Mouse (Mus musculus) myocyte (in vitro differentiated cells): ENCODE data around the gene Mrpl16. TPM values are rescaled to one million over a fixed set of nuclear protein-coding genes. Genes with fewer than 3 reads are reported as not detected.

ENCODE experiments used
- H3K27me3 ChIP-seq: one replicate; pipeline ENCODE4 v1.6.1; 2011; ENCODE audit not compliant: control insufficient read depth, insufficient read depth, insufficient read length
- H3K36me3 ChIP-seq: one replicate; pipeline ENCODE4 v1.6.1; 2011; ENCODE audit not compliant: control insufficient read depth, insufficient read depth
- H3K4me2 ChIP-seq: one replicate; pipeline ENCODE4 v1.6.1; 2011; ENCODE audit warnings: low read depth, control low read depth
- H3K4me3 ChIP-seq: one replicate; pipeline ENCODE4 v1.5.1; 2011; ENCODE audit warnings: mild to moderate bottlenecking, control low read depth, moderate library complexity
- H3K79me2 ChIP-seq: one replicate; pipeline ENCODE4 v1.6.1; 2011; ENCODE audit not compliant: control insufficient read depth, insufficient read depth
- H3ac ChIP-seq: one replicate; pipeline ENCODE4 v1.6.1; 2011; ENCODE audit not compliant: control insufficient read depth, insufficient read length
- CEBPB ChIP-seq: IDR thresholded peaks from 2 replicates; pipeline ENCODE4 v1.6.1; 2011; ENCODE audit warnings: mild to moderate bottlenecking, moderate library complexity; ENCODE audit not compliant: poor library complexity, insufficient read depth, severe bottlenecking
- E2F4 ChIP-seq: IDR thresholded peaks from one replicate; pipeline ENCODE4 v1.6.1; 2011; ENCODE audit warnings: mild to moderate bottlenecking, control low read depth, moderate library complexity; ENCODE audit not compliant: insufficient read depth
- MAX ChIP-seq: IDR thresholded peaks from one replicate; pipeline ENCODE4 v1.6.1; 2011; ENCODE audit warnings: low read depth, mild to moderate bottlenecking, control low read depth
- MYOD1 ChIP-seq, 3 experiments: IDR thresholded peaks; one replicate each; pipeline ENCODE4 v1.6.1; 2011; ENCODE audit warnings: control low read depth in 2 of 3, low read depth in 2 of 3, mild to moderate bottlenecking in 2 of 3, moderate library complexity in 1 of 3; ENCODE audit not compliant: insufficient read length in 2 of 3, control insufficient read depth in 1 of 3
- MYOG ChIP-seq, 3 experiments: IDR thresholded peaks; one replicate each; pipeline ENCODE4 v1.6.1; 2011; ENCODE audit warnings: control low read depth in 2 of 3, low read depth in 2 of 3, mild to moderate bottlenecking in 2 of 3; ENCODE audit not compliant: insufficient read length in 2 of 3, control insufficient read depth in 1 of 3, insufficient read depth in 1 of 3
- POLR2A ChIP-seq: IDR thresholded peaks from one replicate; pipeline ENCODE4 v1.6.1; 2011; ENCODE audit warnings: low read depth, mild to moderate bottlenecking, control low read depth, moderate library complexity; ENCODE audit not compliant: insufficient read length
- POLR2AphosphoS2 ChIP-seq: IDR thresholded peaks from one replicate; pipeline ENCODE4 v1.6.1; 2011; ENCODE audit warnings: low read depth, control low read depth; ENCODE audit not compliant: insufficient read length
- REST ChIP-seq: IDR thresholded peaks from one replicate; pipeline ENCODE4 v1.6.1; 2011; ENCODE audit warnings: mild to moderate bottlenecking, control low read depth, moderate library complexity; ENCODE audit not compliant: insufficient read depth, insufficient read length
- SRF ChIP-seq: IDR thresholded peaks from one replicate; pipeline ENCODE4 v1.6.1; 2011; ENCODE audit warnings: low read depth; ENCODE audit not compliant: control insufficient read depth, insufficient read length
- TCF12 ChIP-seq: IDR thresholded peaks from one replicate; pipeline ENCODE4 v1.6.1; 2011; ENCODE audit warnings: mild to moderate bottlenecking, control low read depth; ENCODE audit not compliant: poor library complexity, insufficient read depth, severe bottlenecking
- TCF3 ChIP-seq: IDR thresholded peaks from one replicate; pipeline ENCODE4 v1.6.1; 2011; ENCODE audit warnings: low read depth, control low read depth; ENCODE audit not compliant: insufficient read length
- USF1 ChIP-seq: IDR thresholded peaks from one replicate; pipeline ENCODE4 v1.6.1; 2011; ENCODE audit warnings: low read depth, mild to moderate bottlenecking, control low read depth, moderate library complexity
- polyA plus RNA-seq: library from polyadenylated mRNA; unstranded; fragments of >200 nt; fragmentation: generic; extraction: Trizol; gene quantifications from one replicate; pipeline ENCODE4 v1.2.1, GENCODE M21; 2012; ENCODE audit warnings: missing spikeins

Mrpl16 gene
- polyA plus RNA-seq, 1 experiment = 47.9 TPM

DNA sequence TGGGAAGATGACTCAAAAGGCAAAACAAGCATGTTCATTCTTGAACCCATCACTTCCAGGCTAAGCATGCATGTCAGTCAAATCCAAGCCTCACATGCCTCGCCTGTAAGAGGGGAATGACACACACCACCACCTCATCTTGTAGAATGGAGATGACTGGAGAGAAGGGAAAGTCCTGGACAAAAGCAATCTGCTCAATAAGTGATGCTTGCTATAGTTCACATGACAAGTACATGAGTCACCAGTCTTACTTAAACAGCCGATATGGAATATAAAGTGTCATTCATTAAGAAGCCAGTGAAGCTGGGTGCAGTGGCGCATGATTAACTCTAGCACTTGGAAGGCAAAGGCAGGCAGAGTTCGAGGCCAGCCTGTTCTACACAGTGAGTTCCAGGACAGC, 42.9 kb downstream of the Mrpl16 start:
- no peaks in the 10 kb centered on the region for H3K27me3 ChIP-seq
- H3K4me2 ChIP-seq = no peak overlapping the region
- no peaks in the 10 kb centered on the region for H3K36me3 ChIP-seq
- no peak overlapping the region for H3K4me3 ChIP-seq
- TF ChIP-seq MYOD1 (IDR thresholded peaks at IDR 0.05; ENCODE audit: control insufficient read depth in 1 of 3, insufficient read length in 2 of 3, low read depth in 2 of 3) = no peak
- TF ChIP-seq TCF3 = no peak
- no peak for TF ChIP-seq POLR2A
- no peak for TF ChIP-seq TCF12
- no peak for TF ChIP-seq REST
- TF ChIP-seq USF1 = no peak
- TF ChIP-seq E2F4 = no peak
- TF ChIP-seq POLR2AphosphoS2 = no peak
- TF ChIP-seq MAX = no peak
- TF ChIP-seq CEBPB = no peak
- TF ChIP-seq SRF = no peak
- TF ChIP-seq MYOG (IDR thresholded peaks at IDR 0.05; ENCODE audit: control insufficient read depth in 1 of 3, insufficient read depth in 1 of 3, insufficient read length in 2 of 3, low read depth in 2 of 3) = no peak
- no peak overlapping the region for H3ac ChIP-seq
- no peaks in the 10 kb centered on the region for H3K79me2 ChIP-seq

DNA sequence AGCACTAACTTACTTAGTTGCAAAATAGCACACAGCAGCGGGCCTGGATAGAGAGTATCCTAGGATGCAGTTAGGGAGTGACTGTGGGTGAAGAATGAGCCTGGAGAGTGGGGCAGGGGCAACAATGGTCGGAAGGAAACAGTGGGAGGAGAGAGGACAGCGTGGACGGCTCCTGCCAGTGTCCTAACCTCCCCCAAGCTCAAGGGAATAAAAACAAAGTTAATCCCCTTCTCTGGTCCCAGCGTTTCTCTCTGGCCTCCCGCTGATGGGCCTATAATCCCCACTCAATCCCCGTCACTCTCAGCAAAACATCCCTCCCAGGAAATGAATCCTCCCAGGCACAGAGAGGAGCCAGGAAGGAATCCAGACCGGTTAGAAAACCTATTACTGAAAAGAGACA, 43.5 kb downstream of the Mrpl16 start:
- Histone ChIP-seq H3ac (no peak overlapping the region), H3K27me3 (no peaks in the 10 kb centered on the region), H3K79me2 (no peaks in the 10 kb centered on the region), H3K4me3 (no peak overlapping the region), H3K4me2 (no peak overlapping the region), H3K36me3 (no peaks in the 10 kb centered on the region)
- TF ChIP-seq MYOD1 (IDR thresholded peaks at IDR 0.05; ENCODE audit: control insufficient read depth in 1 of 3, insufficient read length in 2 of 3, low read depth in 2 of 3) (no peak), E2F4 (no peak), MYOG (IDR thresholded peaks at IDR 0.05; ENCODE audit: control insufficient read depth in 1 of 3, insufficient read depth in 1 of 3, insufficient read length in 2 of 3, low read depth in 2 of 3) (no peak), POLR2AphosphoS2 (no peak)

DNA sequence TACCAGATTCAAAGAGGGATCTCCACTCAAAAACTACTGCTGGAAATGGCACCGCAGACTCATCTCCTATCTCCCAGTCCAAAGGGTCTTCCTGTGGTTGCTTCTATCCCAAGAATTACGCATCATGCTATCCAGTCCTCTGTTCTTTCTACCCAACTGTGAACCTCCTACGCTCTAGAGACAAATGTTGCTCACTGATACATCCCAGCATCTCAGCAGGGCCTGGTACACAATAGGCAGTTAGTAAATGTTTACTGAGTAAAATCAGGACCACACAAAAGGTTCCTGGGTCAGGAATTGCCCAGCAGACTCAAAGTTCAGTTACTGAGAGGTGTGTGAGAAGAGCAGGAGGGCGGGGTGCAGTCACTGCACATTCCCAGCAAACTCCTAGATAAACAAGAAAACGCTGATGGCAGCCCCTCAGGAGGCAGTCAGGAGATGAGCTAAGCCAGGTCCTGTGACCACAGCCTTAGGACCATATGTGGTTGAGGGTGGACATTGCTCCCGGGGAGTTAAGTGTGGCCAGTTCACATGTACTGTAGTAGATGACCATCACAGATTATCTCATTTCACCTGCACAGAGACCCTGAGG, 44.6 kb downstream of the Mrpl16 start:
- TF ChIP-seq POLR2AphosphoS2 (no peak), POLR2A (no peak), TCF3 (no peak), MAX (no peak), MYOD1 (IDR thresholded peaks at IDR 0.05; ENCODE audit: control insufficient read depth in 1 of 3, insufficient read length in 2 of 3, low read depth in 2 of 3) (no peak), SRF (no peak), MYOG (IDR thresholded peaks at IDR 0.05; ENCODE audit: control insufficient read depth in 1 of 3, insufficient read depth in 1 of 3, insufficient read length in 2 of 3, low read depth in 2 of 3) (no peak), CEBPB (no peak), REST (no peak), TCF12 (no peak), USF1 (no peak), E2F4 (no peak)

DNA sequence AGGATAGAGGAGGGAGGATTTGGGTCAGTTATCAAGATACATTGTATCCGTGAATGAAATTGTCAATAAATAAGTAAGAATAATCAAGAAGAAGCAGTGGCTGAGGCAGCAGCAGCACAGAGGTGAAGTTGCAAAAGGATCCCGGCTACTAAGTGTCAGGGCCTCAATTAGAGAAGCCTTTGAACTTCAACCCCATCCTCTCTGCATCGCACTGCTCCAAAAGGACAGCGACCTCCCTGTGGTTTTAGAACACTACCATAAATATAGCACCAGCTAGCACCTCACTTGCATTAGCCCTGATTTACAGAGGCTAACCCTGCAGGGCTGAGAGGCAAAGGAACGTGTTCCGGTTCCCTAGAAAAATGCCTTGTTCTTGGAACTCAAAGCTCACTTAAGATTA, 46.5 kb downstream of the Mrpl16 start:
- Histone ChIP-seq H3K4me2 (no peak overlapping the region), H3ac (no peak overlapping the region), H3K79me2 (no peaks in the 10 kb centered on the region), H3K36me3 (no peaks in the 10 kb centered on the region), H3K27me3 (no peaks in the 10 kb centered on the region), H3K4me3 (no peak overlapping the region)
- TF ChIP-seq E2F4 = no peak
- no peak for TF ChIP-seq USF1
- TF ChIP-seq MYOD1 (IDR thresholded peaks at IDR 0.05; ENCODE audit: control insufficient read depth in 1 of 3, insufficient read length in 2 of 3, low read depth in 2 of 3) = no peak
- no peak for TF ChIP-seq TCF12

More for the DNA sequence above, 44.6 kb downstream of the Mrpl16 start:
- H3K27me3 ChIP-seq = no peaks in the 10 kb centered on the region
- no peak overlapping the region for H3K4me3 ChIP-seq
- no peaks in the 10 kb centered on the region for H3K36me3 ChIP-seq
- no peak overlapping the region for H3K4me2 ChIP-seq
- no peaks in the 10 kb centered on the region for H3K79me2 ChIP-seq
- H3ac ChIP-seq = no peak overlapping the region

DNA sequence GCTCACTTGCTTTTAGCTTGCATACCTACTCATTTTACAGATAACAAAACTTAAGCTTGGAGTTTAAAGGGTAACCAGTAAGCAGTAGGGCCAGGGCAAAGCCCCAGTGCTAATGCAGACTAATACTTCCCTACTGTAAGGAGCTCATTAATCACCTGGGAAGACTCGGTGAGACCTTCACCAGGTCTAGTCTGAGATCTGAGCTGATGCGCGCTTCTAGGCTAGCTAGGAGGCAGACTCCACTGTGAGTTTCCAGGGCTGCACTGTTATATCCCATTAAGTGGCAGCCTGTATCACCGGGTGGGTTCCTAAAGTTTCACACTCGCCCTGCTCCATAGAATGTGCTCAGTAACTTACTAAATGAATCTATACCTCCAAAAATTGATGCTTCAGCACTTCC, 47.4 kb downstream of the Mrpl16 start:
- Histone ChIP-seq H3K4me3 (peak overlapping the region; percentile 39), H3K27me3 (no peaks in the 10 kb centered on the region), H3ac (no peak overlapping the region), H3K36me3 (no peaks in the 10 kb centered on the region), H3K79me2 (no peaks in the 10 kb centered on the region), H3K4me2 (peak overlapping the region; percentile 73)
- TF ChIP-seq MYOD1 (IDR thresholded peaks at IDR 0.05; ENCODE audit: control insufficient read depth in 1 of 3, insufficient read length in 2 of 3, low read depth in 2 of 3) (no peak), SRF (no peak), POLR2A (no peak), TCF12 (no peak), TCF3 (no peak), MYOG (IDR thresholded peaks at IDR 0.05; ENCODE audit: control insufficient read depth in 1 of 3, insufficient read depth in 1 of 3, insufficient read length in 2 of 3, low read depth in 2 of 3) (no peak), POLR2AphosphoS2 (no peak), MAX (no peak)
